ENCODE assay signal across 8 mouse cellular contexts in the genomic region with DNA sequence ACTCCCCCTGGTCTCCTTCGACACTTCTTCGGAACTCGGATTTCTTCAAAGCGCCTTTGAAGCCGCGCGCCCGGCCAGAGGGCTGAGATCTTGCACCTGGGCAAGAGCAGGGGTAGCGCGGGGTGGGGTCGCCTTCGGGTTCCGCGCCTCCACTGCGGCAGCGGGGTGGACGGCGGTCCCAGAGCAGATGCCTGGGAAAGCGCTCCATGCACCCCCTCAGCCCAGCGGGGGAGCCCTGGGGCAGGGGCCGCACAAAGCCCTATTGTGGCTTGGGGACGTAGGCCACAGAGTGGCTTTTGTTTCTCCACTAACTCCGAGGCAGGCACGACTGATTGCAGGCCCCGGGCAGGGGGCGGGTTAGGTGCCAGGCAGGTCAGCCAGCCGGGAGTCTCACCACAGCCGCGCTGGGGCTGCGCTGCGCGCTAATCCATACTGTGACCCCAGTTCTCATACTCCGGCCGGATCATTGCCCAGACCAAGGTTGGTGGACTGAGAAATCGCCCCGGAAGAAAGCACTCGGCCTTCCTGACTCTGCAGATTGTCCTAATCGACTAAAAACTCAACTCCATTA. TPM values are rescaled to one million over a fixed set of nuclear protein-coding genes. Genes with fewer than 3 reads are reported as not detected.
DNase-seq lines count a peak whose midpoint lies in the region; ATAC-seq and TF ChIP-seq lines count a peak whose summit lies in the region.

No protein-coding gene starts in this region.

- no peak for TF ChIP-seq CTCF in liver, postnatal 0 days (IDR thresholded peaks at IDR 0.05; ENCODE audit: low read depth)
- no peak for TF ChIP-seq CTCF in stomach, postnatal 0 days (IDR thresholded peaks at IDR 0.05; ENCODE audit: low read depth)

- WGBS in heart, embryonic 10.5 days = 1% methylated on average over 38 of the region's 38 CpGs
- 2% methylated on average over 38 of the region's 38 CpGs for WGBS in forebrain, embryonic 14.5 days
- WGBS in kidney, embryonic 14.5 days = 1% methylated on average over 38 of the region's 38 CpGs
- WGBS in liver, postnatal 0 days (ENCODE audit: insufficient replicate concordance) = 3% methylated on average over 37 of the region's 38 CpGs
- WGBS in stomach, postnatal 0 days = 11% methylated on average over 38 of the region's 38 CpGs

- peaks cover 47% of the 10 kb centered on the region for H3K4me1 ChIP-seq in heart, embryonic 10.5 days
- peaks cover 6% of the 10 kb centered on the region; the same call in 1 of the 2 replicates for H3K4me1 ChIP-seq in forebrain, embryonic 14.5 days (ENCODE audit: control insufficient read depth, insufficient read depth, low read length)
- H3K4me1 ChIP-seq in kidney, embryonic 14.5 days (ENCODE audit: control insufficient read depth, insufficient read depth, low read length) = peaks cover 24% of the 10 kb centered on the region
- peaks cover 20% of the 10 kb centered on the region for H3K4me1 ChIP-seq in liver, postnatal 0 days (ENCODE audit: insufficient read depth)
- peaks cover 3% of the 10 kb centered on the region; the same call in 1 of the 2 replicates for H3K4me1 ChIP-seq in stomach, postnatal 0 days (replicated peaks; ENCODE audit: control insufficient read depth, insufficient read depth)

- H3K36me3 ChIP-seq in heart, embryonic 10.5 days = no peaks in the 10 kb centered on the region
- no peaks in the 10 kb centered on the region for H3K36me3 ChIP-seq in forebrain, embryonic 14.5 days (ENCODE audit: control insufficient read depth, insufficient read depth, low read length)
- no peaks in the 10 kb centered on the region for H3K36me3 ChIP-seq in kidney, embryonic 14.5 days (ENCODE audit: control insufficient read depth, insufficient read depth, low read length)
- H3K36me3 ChIP-seq in liver, postnatal 0 days (replicated peaks; ENCODE audit: insufficient read depth, low read length) = no peaks in the 10 kb centered on the region
- H3K36me3 ChIP-seq in stomach, postnatal 0 days (ENCODE audit: control insufficient read depth, insufficient read depth, low read length) = no peaks in the 10 kb centered on the region

- no peak for TF ChIP-seq EP300 in liver, postnatal 0 days (IDR thresholded peaks at IDR 0.05; ENCODE audit: low read depth)
- no peak for TF ChIP-seq EP300 in stomach, postnatal 0 days (optimal IDR thresholded peaks at IDR 0.05)

- no peaks in the 10 kb centered on the region for H3K9me3 ChIP-seq in heart, embryonic 10.5 days
- H3K9me3 ChIP-seq in forebrain, embryonic 14.5 days (replicated peaks; ENCODE audit: control insufficient read depth, low read length) = no peaks in the 10 kb centered on the region
- no peaks in the 10 kb centered on the region for H3K9me3 ChIP-seq in kidney, embryonic 14.5 days (ENCODE audit: control insufficient read depth, low read length)
- H3K9me3 ChIP-seq in liver, postnatal 0 days (ENCODE audit: low read length) = no peaks in the 10 kb centered on the region
- no peaks in the 10 kb centered on the region for H3K9me3 ChIP-seq in stomach, postnatal 0 days (ENCODE audit: control insufficient read depth, low read length)

- DNase-seq in heart, embryonic 10.5 days (ENCODE audit: low spot score) = peak; percentile 79
- DNase-seq in heart, adult 18-20 months = no peak
- DNase-seq in brain, adult 2 months (ENCODE audit: low read depth, low spot score) = peak; percentile 91
- no peak for DNase-seq in forebrain, embryonic 14.5 days (ENCODE audit: low spot score)
- DNase-seq in liver, postnatal 0 days = no peak
- DNase-seq in stomach, postnatal 0 days (ENCODE audit: low spot score) = peak; percentile 51
- no peak for DNase-seq in urinary bladder, adult 18-20 months (ENCODE audit: low spot score in 2 of 2)

- H3K4me2 ChIP-seq in forebrain, embryonic 14.5 days (ENCODE audit: low read length) = peak overlapping the region; percentile 98
- H3K4me2 ChIP-seq in kidney, embryonic 14.5 days (replicated peaks; ENCODE audit: low read depth, low read length) = peak overlapping the region; percentile 93
- H3K4me2 ChIP-seq in liver, postnatal 0 days (ENCODE audit: low read depth, low read length) = peak overlapping the region; percentile 83
- H3K4me2 ChIP-seq in stomach, postnatal 0 days (replicated peaks; ENCODE audit: low read depth) = peak overlapping the region; percentile 88

- H3K4me3 ChIP-seq in heart, embryonic 10.5 days = peak overlapping the region; percentile 67
- peak overlapping the region; percentile 49 for H3K4me3 ChIP-seq in forebrain, embryonic 14.5 days (ENCODE audit: low read depth, low read length)
- peak overlapping the region; percentile 42 for H3K4me3 ChIP-seq in kidney, embryonic 14.5 days (ENCODE audit: low read length)
- H3K4me3 ChIP-seq in liver, postnatal 0 days (ENCODE audit: low read depth, low read length) = peak overlapping the region; percentile 54
- H3K4me3 ChIP-seq in stomach, postnatal 0 days (ENCODE audit: low read depth, low read length) = peak overlapping the region; percentile 48

- H3K27ac ChIP-seq in heart, embryonic 10.5 days = peak overlapping the region; percentile 90
- peak overlapping the region; percentile 48; the same call in 1 of the 2 replicates for H3K27ac ChIP-seq in forebrain, embryonic 14.5 days (ENCODE audit: low read depth, low read length)
- H3K27ac ChIP-seq in kidney, embryonic 14.5 days (ENCODE audit: low read depth, low read length) = peak overlapping the region; percentile 94
- no peak overlapping the region for H3K27ac ChIP-seq in liver, postnatal 0 days (ENCODE audit: low read depth)
- peak overlapping the region; percentile 73 for H3K27ac ChIP-seq in stomach, postnatal 0 days (replicated peaks)

- ATAC-seq in forebrain, embryonic 14.5 days = peak; percentile 28
- ATAC-seq in kidney, embryonic 14.5 days (ENCODE audit: low FRiP score, low TSS enrichment) = peak; percentile 66
- ATAC-seq in liver, postnatal 0 days = no peak
- peak; percentile 55 for ATAC-seq in stomach, postnatal 0 days (ENCODE audit: low FRiP score, low TSS enrichment)

- H3K27me3 ChIP-seq in heart, embryonic 10.5 days (ENCODE audit: insufficient read depth, poor library complexity, severe bottlenecking) = peaks cover 48% of the 10 kb centered on the region
- H3K27me3 ChIP-seq in forebrain, embryonic 14.5 days (replicated peaks; ENCODE audit: control insufficient read depth, insufficient read depth, low read length) = peaks cover 32% of the 10 kb centered on the region
- peaks cover 13% of the 10 kb centered on the region for H3K27me3 ChIP-seq in kidney, embryonic 14.5 days (ENCODE audit: control insufficient read depth, insufficient read depth, low read length)
- H3K27me3 ChIP-seq in liver, postnatal 0 days (ENCODE audit: insufficient read depth, low read length) = peaks cover 55% of the 10 kb centered on the region
- no peaks in the 10 kb centered on the region for H3K27me3 ChIP-seq in stomach, postnatal 0 days (ENCODE audit: control insufficient read depth, insufficient read depth, low read length)

- H3K9ac ChIP-seq in forebrain, embryonic 14.5 days (ENCODE audit: low read length) = peak overlapping the region; percentile 72
- peak overlapping the region; percentile 83 for H3K9ac ChIP-seq in kidney, embryonic 14.5 days (ENCODE audit: low read depth, low read length)
- H3K9ac ChIP-seq in liver, postnatal 0 days (replicated peaks) = peak overlapping the region; percentile 65
- H3K9ac ChIP-seq in stomach, postnatal 0 days (ENCODE audit: low read length) = peak overlapping the region; percentile 73

RNA-seq across cellular contexts. Expression of a gene that starts 5.4 kb away (rescaled TPM):
- 87.7 and 96.4 TPM in 2 replicates for polyA plus RNA-seq in heart, embryonic 10.5 days (2016; fragmentation: Nextera tagmentation; extraction: Ambion mirVana)
- 10 to 100 TPM in 1 of 2 experiments, 1 to 10 TPM in 1; 9.8 to 12.1 TPM for total RNA-seq in heart, adult 18-20 months (2021)
- 43.2 and 48.2 TPM in 2 replicates for polyA plus RNA-seq in forebrain, embryonic 14.5 days (2014; fragmentation: Nextera tagmentation; extraction: Ambion mirVana)
- 73.3 and 84.7 TPM in 2 replicates for polyA plus RNA-seq in kidney, embryonic 14.5 days (2014; fragmentation: Nextera tagmentation; extraction: Ambion mirVana)
- 15.6 and 18.8 TPM in 2 replicates for polyA plus RNA-seq in liver, postnatal 0 days (2015; fragmentation: Nextera tagmentation; extraction: Ambion mirVana)
- polyA plus RNA-seq in stomach, postnatal 0 days (2015; fragmentation: Nextera tagmentation; extraction: Ambion mirVana) = 21.1 and 21.7 TPM in 2 replicates

RNA-seq across cellular contexts. Expression of a gene that starts 11.0 kb away (rescaled TPM):
- polyA plus RNA-seq in heart, embryonic 10.5 days (2016; fragmentation: Nextera tagmentation; extraction: Ambion mirVana) = 0.37 and 1.5 TPM in 2 replicates
- not detected for total RNA-seq in heart, adult 18-20 months (2021)
- 0.33 and 0.39 TPM in 2 replicates for polyA plus RNA-seq in forebrain, embryonic 14.5 days (2014; fragmentation: Nextera tagmentation; extraction: Ambion mirVana)
- 1.0 and 2.0 TPM in 2 replicates for polyA plus RNA-seq in kidney, embryonic 14.5 days (2014; fragmentation: Nextera tagmentation; extraction: Ambion mirVana)
- not detected in 2 replicates for polyA plus RNA-seq in liver, postnatal 0 days (2015; fragmentation: Nextera tagmentation; extraction: Ambion mirVana)
- polyA plus RNA-seq in stomach, postnatal 0 days (2015; fragmentation: Nextera tagmentation; extraction: Ambion mirVana) = 0.40 and 0.41 TPM in 2 replicates

RNA-seq across cellular contexts. Expression of a gene that starts 24.4 kb away (rescaled TPM):
- 80.5 and 94.3 TPM in 2 replicates for polyA plus RNA-seq in heart, embryonic 10.5 days (2016; fragmentation: Nextera tagmentation; extraction: Ambion mirVana)
- total RNA-seq in heart, adult 18-20 months (2021) = 10 to 100 TPM; 25.0 to 26.0 TPM
- polyA plus RNA-seq in forebrain, embryonic 14.5 days (2014; fragmentation: Nextera tagmentation; extraction: Ambion mirVana) = 90.9 and 108 TPM in 2 replicates
- polyA plus RNA-seq in kidney, embryonic 14.5 days (2014; fragmentation: Nextera tagmentation; extraction: Ambion mirVana) = 117 and 129 TPM in 2 replicates
- polyA plus RNA-seq in liver, postnatal 0 days (2015; fragmentation: Nextera tagmentation; extraction: Ambion mirVana) = 28.1 and 30.8 TPM in 2 replicates
- polyA plus RNA-seq in stomach, postnatal 0 days (2015; fragmentation: Nextera tagmentation; extraction: Ambion mirVana) = 39.7 and 44.8 TPM in 2 replicates

RNA-seq across cellular contexts. Expression of a gene that starts 30.0 kb away (rescaled TPM):
- 260 and 282 TPM in 2 replicates for polyA plus RNA-seq in heart, embryonic 10.5 days (2016; fragmentation: Nextera tagmentation; extraction: Ambion mirVana)
- 100 to 1,000 TPM; 340 to 348 TPM for total RNA-seq in heart, adult 18-20 months (2021)
- polyA plus RNA-seq in forebrain, embryonic 14.5 days (2014; fragmentation: Nextera tagmentation; extraction: Ambion mirVana) = 509 and 642 TPM in 2 replicates
- 481 and 576 TPM in 2 replicates for polyA plus RNA-seq in kidney, embryonic 14.5 days (2014; fragmentation: Nextera tagmentation; extraction: Ambion mirVana)
- polyA plus RNA-seq in liver, postnatal 0 days (2015; fragmentation: Nextera tagmentation; extraction: Ambion mirVana) = 172 and 179 TPM in 2 replicates
- 321 and 336 TPM in 2 replicates for polyA plus RNA-seq in stomach, postnatal 0 days (2015; fragmentation: Nextera tagmentation; extraction: Ambion mirVana)

RNA-seq across cellular contexts. Expression of a gene that starts 50.0 kb away (rescaled TPM):
- 5.7 and 7.6 TPM in 2 replicates for polyA plus RNA-seq in heart, embryonic 10.5 days (2016; fragmentation: Nextera tagmentation; extraction: Ambion mirVana)
- total RNA-seq in heart, adult 18-20 months (2021) = 10 to 100 TPM; 31.9 to 39.6 TPM
- polyA plus RNA-seq in forebrain, embryonic 14.5 days (2014; fragmentation: Nextera tagmentation; extraction: Ambion mirVana) = 6.6 and 7.0 TPM in 2 replicates
- polyA plus RNA-seq in kidney, embryonic 14.5 days (2014; fragmentation: Nextera tagmentation; extraction: Ambion mirVana) = 16.5 and 16.8 TPM in 2 replicates
- polyA plus RNA-seq in liver, postnatal 0 days (2015; fragmentation: Nextera tagmentation; extraction: Ambion mirVana) = 2.8 and 2.9 TPM in 2 replicates
- polyA plus RNA-seq in stomach, postnatal 0 days (2015; fragmentation: Nextera tagmentation; extraction: Ambion mirVana) = 4.4 and 4.7 TPM in 2 replicates

Comparison
In these comparisons a context has a peak if more than half of its experiments do, and no peak if none do; other contexts are left out.
1. DNase-seq: peak in heart, embryonic 10.5 days (single experiment), brain, adult 2 months (single experiment) and stomach, postnatal 0 days (single experiment); none in heart, adult 18-20 months (0 of 2), forebrain, embryonic 14.5 days (single experiment), liver, postnatal 0 days (single experiment) and urinary bladder, adult 18-20 months (0 of 2).
2. Peak in every context shown above with its lines, with median percentiles within 50 percentile points of each other: H3K4me3 ChIP-seq, H3K4me2 ChIP-seq and H3K9ac ChIP-seq.